Mouse (Mus musculus): ENCODE results near the gene Pklr. TPM values are rescaled to one million over a fixed set of nuclear protein-coding genes. Genes with fewer than 3 reads are reported as not detected.

Pklr gene
- 289 and 608 TPM in 2 replicates for polyA plus RNA-seq (2012; ENCODE audit: low replicate concordance)

DNA sequence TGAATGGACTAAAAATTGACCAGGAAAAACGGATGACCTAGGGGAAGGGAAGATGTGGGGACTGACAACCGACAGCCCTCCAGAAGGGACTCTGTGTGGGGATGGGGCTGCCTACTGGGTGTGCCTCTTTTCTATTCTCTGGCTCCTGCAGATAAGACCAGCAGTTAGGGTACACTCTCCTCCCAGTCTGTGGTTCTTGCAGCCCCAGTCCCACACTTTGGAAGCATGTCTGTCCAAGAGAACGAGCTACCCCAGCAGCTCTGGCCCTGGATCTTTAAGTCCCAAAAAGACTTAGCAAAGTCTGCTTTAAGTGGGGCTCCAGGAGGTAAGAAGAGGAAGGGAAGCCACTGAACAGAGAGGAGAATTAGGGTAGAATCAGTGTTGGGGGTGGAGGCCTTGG is at the start of gene Pklr:
Pklr (plus strand) TSS at position 185 of the 400 bp plus-strand sequence.

GRCm38 (mm10) chr3:89093175-89093574 is 42.8 kb upstream of the Pklr start, which contains the start of gene Rusc1:
Gene Rusc1, minus strand, starts transcription at chr3:89093311.

DNA sequence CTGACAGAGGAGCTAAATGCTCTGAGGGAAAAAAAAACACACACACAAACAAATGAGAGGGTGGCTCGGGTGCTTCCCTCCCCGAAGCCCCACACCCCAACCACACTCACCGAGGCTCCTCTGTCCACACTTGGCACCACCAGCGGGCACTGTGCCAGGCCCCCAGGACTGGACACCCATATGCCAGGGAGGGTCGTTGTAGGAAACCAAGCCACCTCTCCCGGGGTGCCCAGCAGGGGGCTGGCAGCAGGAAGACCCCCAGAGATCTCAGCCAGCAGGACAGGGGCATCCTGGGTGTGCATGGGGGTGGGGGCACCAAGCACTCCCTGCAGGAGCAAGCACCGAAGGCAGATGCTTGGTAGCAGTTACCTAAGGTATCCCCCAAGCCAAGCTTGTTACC is 35.1 kb upstream of the Pklr start, which contains the start of gene Gm43738:
Gm43738 (minus strand) TSS at position 289 of the 400 bp plus-strand sequence.

DNA sequence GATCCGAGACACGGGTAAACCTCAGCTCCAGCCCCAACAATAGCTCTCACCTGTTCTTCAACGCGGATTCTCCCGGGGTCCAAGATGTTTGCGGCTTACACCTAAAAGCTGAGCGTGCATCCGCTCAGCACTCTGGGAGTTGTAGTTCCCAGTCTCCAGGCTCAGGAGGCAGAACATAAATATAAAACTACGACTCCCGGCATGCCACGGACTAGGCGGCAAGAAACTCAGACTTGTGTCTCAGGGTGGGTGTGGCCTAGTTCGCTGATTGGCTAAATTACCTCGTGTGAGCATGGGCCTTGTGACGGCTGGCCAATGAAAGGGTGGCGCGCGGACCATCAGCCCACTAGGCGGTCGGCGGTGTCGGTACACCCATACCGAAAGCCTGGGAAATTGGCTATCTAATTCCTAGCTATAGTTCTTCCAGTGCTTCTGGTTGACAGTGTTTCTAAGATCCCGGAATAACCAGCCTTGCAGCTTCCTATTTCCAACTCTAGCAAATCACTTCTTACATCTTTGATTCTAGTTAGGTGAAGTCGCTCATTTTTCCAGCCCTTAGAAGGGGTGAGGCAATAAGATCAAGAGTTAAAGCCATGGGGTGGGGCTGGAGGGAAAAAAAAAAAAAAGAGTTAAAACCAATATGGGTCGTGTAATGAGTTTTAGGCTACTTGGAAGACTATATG is 34.0 kb upstream of the Pklr start, which contains the start of gene Fdps:
Fdps (minus strand) TSS at position 148 of the 683 bp plus-strand sequence.

DNA sequence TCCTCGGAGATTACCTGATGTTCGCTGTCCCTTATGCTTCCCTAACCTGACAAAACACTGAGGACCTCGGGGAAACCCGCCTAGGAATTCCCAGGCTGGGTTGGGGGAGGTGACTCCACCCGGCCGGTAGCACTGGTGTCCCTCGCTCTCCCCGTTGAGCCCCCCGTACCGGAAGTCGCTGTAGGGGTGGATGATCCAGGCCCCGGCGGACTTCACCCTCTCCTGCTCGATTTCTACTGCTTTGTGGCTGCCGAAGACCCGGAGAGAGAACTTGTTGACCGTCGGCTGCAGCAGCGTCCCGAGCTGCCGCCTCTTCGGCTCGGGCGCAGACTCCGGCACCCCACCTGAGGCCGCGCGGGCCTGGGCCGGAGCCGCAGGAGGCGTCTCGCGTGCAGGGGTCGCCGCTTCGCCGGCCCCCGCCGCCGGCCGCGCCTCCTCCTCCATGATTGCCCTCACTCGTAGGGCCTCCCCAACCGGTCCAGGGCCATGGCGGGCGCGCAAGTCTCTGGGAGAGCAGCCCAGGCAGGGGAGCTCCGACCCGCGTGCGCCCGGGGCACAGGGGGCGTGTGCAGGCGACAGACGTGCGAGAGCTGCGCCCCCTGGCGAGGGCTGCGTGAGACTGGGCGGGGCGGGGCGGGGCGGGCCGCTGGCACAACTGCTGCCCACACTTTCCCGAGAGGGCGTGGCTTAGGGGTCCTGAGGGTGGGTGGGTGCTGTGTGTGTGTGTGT is 23.8 kb downstream of the Pklr start, which contains the start of gene Hcn3:
Hcn3 (minus strand) TSS at position 581 of the 729 bp plus-strand sequence.

GRCm38 (mm10) chr3:89164506-89165267 is 28.7 kb downstream of the Pklr start, which contains the start of gene Clk2:
Gene Clk2, plus strand, starts transcription at chr3:89164795.

GRCm38 (mm10) chr3:89177242-89178106 is 41.5 kb downstream of the Pklr start, which contains the start of gene Scamp3:
Gene Scamp3, plus strand, starts transcription at chr3:89177473.

DNA sequence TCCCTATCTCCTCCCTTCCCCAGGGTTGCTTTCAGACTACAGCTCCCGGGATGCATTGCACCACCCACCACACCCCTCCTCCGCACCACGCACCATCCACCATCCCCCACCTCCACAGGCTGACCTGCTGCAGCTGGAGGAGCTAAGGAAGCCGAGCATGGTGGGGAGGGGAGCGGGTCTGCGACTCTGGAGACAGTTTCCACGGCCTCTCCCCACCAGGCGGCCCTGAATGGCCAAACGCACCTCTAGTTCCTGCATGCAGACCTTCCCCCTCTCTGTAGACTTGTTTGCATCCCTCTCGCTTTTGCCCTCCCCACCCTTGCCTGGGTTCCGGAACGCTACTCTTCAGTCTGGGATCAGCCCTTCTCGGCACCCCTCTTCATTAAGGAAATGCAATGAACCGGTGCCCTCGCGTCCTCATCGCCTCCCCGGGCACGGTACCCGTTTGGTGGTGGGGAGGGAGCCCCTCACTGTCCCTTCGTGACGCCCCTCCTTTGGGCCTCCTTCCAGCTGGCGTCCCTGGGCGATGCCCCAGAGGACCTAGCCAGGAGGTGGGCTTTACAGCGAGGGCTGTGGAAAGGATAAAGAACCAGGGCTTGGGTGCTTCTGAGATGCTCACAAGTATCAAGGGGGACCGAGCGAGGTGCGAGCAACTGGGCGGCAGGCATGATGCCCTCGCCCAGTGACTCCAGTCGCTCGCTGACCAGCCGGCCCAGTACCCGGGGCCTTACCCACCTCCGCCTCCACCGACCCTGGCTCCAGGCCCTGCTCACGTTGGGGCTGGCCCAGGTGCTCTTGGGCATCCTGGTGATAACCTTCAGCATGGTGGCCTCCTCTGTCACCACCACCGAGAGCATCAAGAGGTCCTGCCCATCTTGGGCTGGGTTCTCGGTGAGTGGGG is 47.4 kb downstream of the Pklr start, which contains the start of gene Fam189b:
Fam189b (plus strand) TSS at position 86 of the 901 bp plus-strand sequence.

Other genes with a start within 250 kb of the Pklr start
- gene Msto1, start 222.1 kb upstream of the Pklr start, polyA plus RNA-seq (2012; ENCODE audit: low replicate concordance): 9.5 and 15.9 TPM in 2 replicates
- 2.0 and 3.8 TPM in 2 replicates for gene Ash1l, start 185.5 kb upstream of the Pklr start, polyA plus RNA-seq (2012; ENCODE audit: low replicate concordance)
- gene Dap3, start 185.0 kb upstream of the Pklr start, polyA plus RNA-seq (2012; ENCODE audit: low replicate concordance): 22.3 and 106 TPM in 2 replicates
- gene Rusc1, start 42.8 kb upstream of the Pklr start, polyA plus RNA-seq (2012; ENCODE audit: low replicate concordance): 12.2 and 18.4 TPM in 2 replicates
- gene Gm43738, start 35.0 kb upstream of the Pklr start, polyA plus RNA-seq (2012; ENCODE audit: low replicate concordance): 1.5 and 5.4 TPM in 2 replicates
- 2.5 and 4.7 TPM in 2 replicates for gene Fdps, start 34.2 kb upstream of the Pklr start, polyA plus RNA-seq (2012; ENCODE audit: low replicate concordance)
- gene Hcn3, start 24.1 kb downstream of the Pklr start, polyA plus RNA-seq (2012; ENCODE audit: low replicate concordance): 0.42 and 0.53 TPM in 2 replicates
- gene Clk2, start 28.7 kb downstream of the Pklr start, polyA plus RNA-seq (2012; ENCODE audit: low replicate concordance): 23.7 and 40.4 TPM in 2 replicates
- gene Scamp3, start 41.3 kb downstream of the Pklr start, polyA plus RNA-seq (2012; ENCODE audit: low replicate concordance): 198 and 209 TPM in 2 replicates
- gene Fam189b, start 47.0 kb downstream of the Pklr start, polyA plus RNA-seq (2012; ENCODE audit: low replicate concordance): 55.0 and 89.5 TPM in 2 replicates
- gene Gba, start 66.8 kb downstream of the Pklr start, polyA plus RNA-seq (2012; ENCODE audit: low replicate concordance): 5.4 and 6.8 TPM in 2 replicates
- 0.07 and 0.12 TPM in 2 replicates for gene Thbs3, start 79.0 kb downstream of the Pklr start, polyA plus RNA-seq (2012; ENCODE audit: low replicate concordance)
- gene Mtx1, start 90.9 kb downstream of the Pklr start, polyA plus RNA-seq (2012; ENCODE audit: low replicate concordance): 448 and 636 TPM in 2 replicates
- 0.77 TPM in 1 of 2 replicates, not detected in the other for gene Muc1, start 92.9 kb downstream of the Pklr start, polyA plus RNA-seq (2012; ENCODE audit: low replicate concordance)
- 48.3 and 213 TPM in 2 replicates for gene Krtcap2, start 109.8 kb downstream of the Pklr start, polyA plus RNA-seq (2012; ENCODE audit: low replicate concordance)
- gene Trim46, start 110.2 kb downstream of the Pklr start, polyA plus RNA-seq (2012; ENCODE audit: low replicate concordance): 2.6 and 5.4 TPM in 2 replicates
- 175 and 302 TPM in 2 replicates for gene Dpm3, start 123.2 kb downstream of the Pklr start, polyA plus RNA-seq (2012; ENCODE audit: low replicate concordance)
- gene Slc50a1, start 134.4 kb downstream of the Pklr start, polyA plus RNA-seq (2012; ENCODE audit: low replicate concordance): 10.0 and 13.3 TPM in 2 replicates
- 0.14 and 1.4 TPM in 2 replicates for gene Efna1, start 145.0 kb downstream of the Pklr start, polyA plus RNA-seq (2012; ENCODE audit: low replicate concordance)
- not detected in 2 replicates for gene Efna3, start 186.8 kb downstream of the Pklr start, polyA plus RNA-seq (2012; ENCODE audit: low replicate concordance)
- 0.39 and 0.50 TPM in 2 replicates for gene Efna4, start 201.9 kb downstream of the Pklr start, polyA plus RNA-seq (2012; ENCODE audit: low replicate concordance)
- gene Adam15, start 213.9 kb downstream of the Pklr start, polyA plus RNA-seq (2012; ENCODE audit: low replicate concordance): 28.1 and 30.7 TPM in 2 replicates
- not detected in 2 replicates for gene Dcst2, start 225.8 kb downstream of the Pklr start, polyA plus RNA-seq (2012; ENCODE audit: low replicate concordance)
- gene Dcst1, start 229.1 kb downstream of the Pklr start, polyA plus RNA-seq (2012; ENCODE audit: low replicate concordance): not detected in 2 replicates